ENCODE assay signal across 20 mouse cellular contexts in genomic region chr12:51831296-51831695, GRCm38 (mm10). TPM values are rescaled to one million over a fixed set of nuclear protein-coding genes. Genes with fewer than 3 reads are reported as not detected.
DNase-seq lines count a peak whose midpoint lies in the region; ATAC-seq and TF ChIP-seq lines count a peak whose summit lies in the region.
"Had no signal": no experiment of that assay in that cellular context is flagged by ENCODE, and none has a peak within 500 bp of the region (broad histone marks: within the 10 kb centered on the region; RNA-seq: fewer than 3 reads in every experiment).

No protein-coding gene starts in this region.

- peaks cover 10% of the 10 kb centered on the region for H3K36me3 ChIP-seq in heart, embryonic 14.5 days (ENCODE audit: control insufficient read depth, insufficient read depth, low read length)
- peaks cover 23% of the 10 kb centered on the region for H3K36me3 ChIP-seq in G1E (replicated peaks)
- peaks cover 8% of the 10 kb centered on the region for H3K36me3 ChIP-seq in liver, embryonic 14.5 days (replicated peaks; ENCODE audit: control insufficient read depth, insufficient read depth, low read depth)
- H3K36me3 ChIP-seq: forebrain, embryonic 12.5 days; hindbrain, embryonic 12.5 days; lung, embryonic 15.5 days; neural tube, embryonic 15.5 days had no signal

- no peak overlapping the region for H3K9ac ChIP-seq in heart, embryonic 14.5 days (ENCODE audit: low read length)
- peak overlapping the region; percentile 100 for H3K9ac ChIP-seq in liver, embryonic 14.5 days (replicated peaks)
- H3K9ac ChIP-seq: forebrain, embryonic 12.5 days; hindbrain, embryonic 12.5 days; limb, embryonic 12.5 days; lung, embryonic 15.5 days; neural tube, embryonic 15.5 days had no signal

- no peaks in the 10 kb centered on the region for H3K27me3 ChIP-seq in heart, embryonic 14.5 days (ENCODE audit: control insufficient read depth, insufficient read depth, low read length)
- no peaks in the 10 kb centered on the region for H3K27me3 ChIP-seq in G1E (ENCODE audit: insufficient read depth, low read length)
- no peaks in the 10 kb centered on the region for H3K27me3 ChIP-seq in liver, embryonic 14.5 days (ENCODE audit: control insufficient read depth, insufficient read depth, low read length)
- H3K27me3 ChIP-seq: hindbrain, embryonic 12.5 days; limb, embryonic 12.5 days; lung, embryonic 15.5 days; neural tube, embryonic 15.5 days had no signal

- no peak for TF ChIP-seq EP300 in liver, embryonic 14.5 days (IDR thresholded peaks at IDR 0.05; ENCODE audit: low read depth)

- TF ChIP-seq CTCF in gastrocnemius, adult 2 months (IDR thresholded peaks at IDR 0.05): no peak
- TF ChIP-seq CTCF in G1E (IDR thresholded peaks at IDR 0.05; ENCODE audit: low read depth, low read length): no peak
- TF ChIP-seq CTCF in liver, embryonic 14.5 days (IDR thresholded peaks at IDR 0.05; ENCODE audit: low read depth): no peak
- no peak for TF ChIP-seq CTCF in layer of hippocampus, adult 2 months (conservative IDR thresholded peaks at IDR 0.05)

- peak overlapping the region; percentile 99 for H3K27ac ChIP-seq in gastrocnemius, adult 2 months
- no peak overlapping the region for H3K27ac ChIP-seq in heart, embryonic 14.5 days (replicated peaks in 1 of 2; ENCODE audit: control insufficient read depth in 1 of 2, insufficient read depth in 1 of 2, low read depth in 2 of 2, low read length in 2 of 2)
- H3K27ac ChIP-seq in liver, embryonic 14.5 days: peak overlapping the region; percentile 94
- no peak overlapping the region for H3K27ac ChIP-seq in layer of hippocampus, adult 2 months
- H3K27ac ChIP-seq: forebrain, embryonic 12.5 days; hindbrain, embryonic 12.5 days; limb, embryonic 12.5 days; lung, embryonic 15.5 days; midbrain, embryonic 10.5 days; neural tube, embryonic 15.5 days had no signal

- ATAC-seq in heart, embryonic 14.5 days (ENCODE audit: insufficient number of reproducible peaks, insufficient read depth, low FRiP score, low read depth): no peak
- ATAC-seq in G1E (ENCODE audit: extremely low read depth, insufficient number of reproducible peaks, low FRiP score, poor library complexity, severe bottlenecking): no peak
- no peak for ATAC-seq in liver, embryonic 14.5 days (ENCODE audit: insufficient read depth)
- ATAC-seq: intestine, postnatal 0 days had no signal

- H3K4me1 ChIP-seq in heart, embryonic 14.5 days (ENCODE audit: control insufficient read depth in 2 of 2, insufficient read depth in 2 of 2, low read length in 2 of 2): peaks cover 2 to 13% of the 10 kb centered on the region in 2 experiments; a peak in 3 of 4 replicates
- H3K4me1 ChIP-seq in G1E (ENCODE audit: insufficient read depth, low read depth, low read length): peaks cover 45% of the 10 kb centered on the region
- H3K4me1 ChIP-seq in liver, embryonic 14.5 days (replicated peaks; ENCODE audit: control insufficient read depth in 2 of 2, insufficient read depth in 2 of 2, low read length in 1 of 2): peaks cover 19 to 22% of the 10 kb centered on the region in 2 experiments

- intact Hi-C loops in gastrocnemius, adult 2 months (cut with DNase I): no loop called here

- H3K4me3 ChIP-seq in gastrocnemius, adult 2 months: peak overlapping the region; percentile 92
- H3K4me3 ChIP-seq in heart, embryonic 14.5 days (ENCODE audit: control insufficient read depth in 1 of 2, insufficient read depth in 1 of 2, low read depth in 1 of 2, low read length in 2 of 2): no peak overlapping the region; a peak in 1 of 4 replicates
- H3K4me3 ChIP-seq in G1E (ENCODE audit: low read depth, low read length): peak overlapping the region; percentile 98
- peak overlapping the region; percentile 26 to 99; a peak in 3 of 4 replicates for H3K4me3 ChIP-seq in liver, embryonic 14.5 days (ENCODE audit: insufficient read depth in 1 of 2, low read depth in 2 of 2, low read length in 2 of 2)
- no peak overlapping the region for H3K4me3 ChIP-seq in layer of hippocampus, adult 2 months
- H3K4me3 ChIP-seq: forebrain, embryonic 12.5 days; hindbrain, embryonic 12.5 days; limb, embryonic 12.5 days; lung, embryonic 15.5 days; neural tube, embryonic 15.5 days had no signal

- H3K4me2 ChIP-seq in heart, embryonic 14.5 days (ENCODE audit: low read length): peak overlapping the region; percentile 67; the same call in 1 of the 2 replicates
- H3K4me2 ChIP-seq in liver, embryonic 14.5 days (ENCODE audit: low read depth): peak overlapping the region; percentile 95
- H3K4me2 ChIP-seq: hindbrain, embryonic 12.5 days; neural tube, embryonic 15.5 days had no signal

- no peaks in the 10 kb centered on the region for H3K9me3 ChIP-seq in heart, embryonic 14.5 days (ENCODE audit: control insufficient read depth, low read length)
- H3K9me3 ChIP-seq in G1E (replicated peaks): no peaks in the 10 kb centered on the region
- H3K9me3 ChIP-seq in liver, embryonic 14.5 days (ENCODE audit: control insufficient read depth, low read length): no peaks in the 10 kb centered on the region
- H3K9me3 ChIP-seq: forebrain, embryonic 12.5 days; hindbrain, embryonic 12.5 days; limb, embryonic 12.5 days; lung, embryonic 15.5 days; midbrain, embryonic 10.5 days; neural tube, embryonic 15.5 days had no signal

- no peak for DNase-seq in gastrocnemius, adult 2 months
- DNase-seq in gastrocnemius, postnatal 10 days: no peak
- DNase-seq in heart, postnatal 4 days: no peak
- no peak for DNase-seq in G1E (ENCODE audit: low spot score)
- no peak for DNase-seq in liver, embryonic 14.5 days (ENCODE audit: low read depth in 3 of 3, low spot score in 3 of 3)
- DNase-seq in left cerebral cortex, adult 8-10 months (ENCODE audit: low spot score in 2 of 2): no peak
- no peak for DNase-seq in layer of hippocampus, adult 2 months (ENCODE audit: low spot score in 2 of 2)
- DNase-seq: adrenal gland, postnatal 25 days; cerebellum, adult 9-10 months; layer of hippocampus, postnatal 36 days; lung, postnatal 4 days; thymus, postnatal 25 days had no signal

- 92% methylated on average over 3 of the region's 3 CpGs for WGBS in heart, embryonic 14.5 days
- 16% methylated on average over 3 of the region's 3 CpGs for WGBS in liver, embryonic 14.5 days (ENCODE audit: insufficient replicate concordance)

RNA-seq across cellular contexts. Expression of gene Hectd1, which starts 2.0 kb away (rescaled TPM):
- 100 to 1,000 TPM in 1 of 2 experiments, 10 to 100 TPM in 1; 98.6 to 100 TPM for total RNA-seq in gastrocnemius, adult 2 months (2021)
- 10 to 100 TPM; 85.6 to 90.6 TPM for total RNA-seq in gastrocnemius, postnatal 10 days (2021)
- polyA plus RNA-seq in heart, embryonic 14.5 days (2014; fragmentation: Nextera tagmentation; extraction: Ambion mirVana): 43.3 and 43.6 TPM in 2 replicates
- 10 to 100 TPM; 96.8 to 99.6 TPM for total RNA-seq in heart, postnatal 4 days (2021)
- 249 and 255 TPM in 2 replicates for total RNA-seq in G1E (2014; fragmentation: Nextera tagmentation)
- total RNA-seq in G1E (2017): 238 and 273 TPM in 2 replicates
- polyA plus RNA-seq in G1E (2012): 25.4 and 35.0 TPM in 2 replicates
- polyA plus RNA-seq in liver, embryonic 14.5 days (2012; rRNA removed): 17.9 and 22.3 TPM in 2 replicates
- 22.1 and 25.2 TPM in 2 replicates for polyA plus RNA-seq in liver, embryonic 14.5 days (2014; fragmentation: Nextera tagmentation; extraction: Ambion mirVana)
- total RNA-seq in left cerebral cortex, adult 8-10 months (2022): 10 to 100 TPM; 77.1 to 85.4 (median 79.4) TPM
- total RNA-seq in layer of hippocampus, adult 2 months (2021): 10 to 100 TPM; 84.2 to 84.3 TPM

Comparison
In these comparisons a context has a peak if more than half of its experiments do, and no peak if none do; other contexts are left out.
1. H3K27ac ChIP-seq: peak in gastrocnemius, adult 2 months (single experiment) and liver, embryonic 14.5 days (single experiment); none in heart, embryonic 14.5 days (0 of 2) and layer of hippocampus, adult 2 months (single experiment).
2. H3K4me3 ChIP-seq: peak in gastrocnemius, adult 2 months (single experiment), G1E (single experiment) and liver, embryonic 14.5 days (2 of 2); none in heart, embryonic 14.5 days (0 of 2) and layer of hippocampus, adult 2 months (single experiment).